Mouse (Mus musculus): Measurements from ENCODE around the gene Plcb4.

Plcb4 gene

GRCm38 (mm10) chr2:136012759-136013158 is 353.9 kb downstream of the Plcb4 start:
- no peak for DNase-seq (ENCODE audit: low read depth)

DNA sequence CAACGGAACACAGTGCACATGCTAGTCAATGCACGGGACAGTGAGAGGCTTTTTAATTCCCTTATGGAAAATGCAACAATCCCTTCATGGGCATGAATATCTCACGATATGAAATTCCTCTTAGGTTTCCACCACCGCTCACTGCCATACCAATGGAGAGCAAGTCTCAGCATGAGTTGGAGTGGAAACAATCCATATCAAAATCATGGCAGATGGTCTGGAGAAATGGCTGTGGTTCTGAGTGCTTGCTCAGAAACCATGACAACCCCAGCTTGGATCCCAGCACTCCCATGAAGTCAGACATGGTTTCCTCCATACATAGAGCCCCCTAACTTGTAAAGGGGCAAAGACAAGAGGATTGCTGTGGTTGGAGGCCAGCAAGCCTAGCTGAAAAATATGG is 389.7 kb downstream of the Plcb4 start:
- no peak for DNase-seq (ENCODE audit: low read depth)

- DNase-seq (ENCODE audit: low read depth): no peak
Measured at GRCm38 (mm10) chr2:136050793-136051615, 392.2 kb downstream of the Plcb4 start.

DNA sequence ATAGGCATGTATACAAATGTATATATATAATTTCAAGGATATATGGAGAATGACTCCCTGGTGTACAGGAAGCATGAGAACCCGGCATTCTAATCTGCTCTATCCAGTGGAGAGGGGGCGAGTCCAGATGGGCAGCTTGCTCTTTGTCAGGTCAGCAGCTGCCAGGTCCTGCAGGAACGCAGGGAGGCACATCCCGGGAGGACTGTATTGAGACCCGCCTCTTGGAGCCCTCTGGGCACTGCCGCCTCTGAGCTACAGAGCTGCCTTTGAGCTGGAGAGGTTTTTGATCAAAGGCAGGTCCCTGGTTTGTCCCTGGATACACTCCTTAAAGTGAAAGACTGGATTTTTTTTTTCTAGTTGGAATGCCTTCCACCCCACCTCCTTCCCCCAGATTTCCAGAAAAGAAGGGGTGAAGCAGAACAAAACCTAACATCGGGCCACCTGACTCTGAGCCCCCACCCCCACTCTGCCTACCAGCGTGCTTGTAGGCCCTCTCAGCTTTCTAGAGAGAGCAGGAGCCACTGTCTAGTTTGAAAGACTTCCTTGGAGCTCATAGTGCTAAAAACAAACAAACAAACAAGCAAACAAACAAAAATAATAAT is 393.0 kb downstream of the Plcb4 start, which contains the start of gene Lamp5:
TSS of gene Lamp5 (plus strand) at position 552 of the 602 bp plus-strand sequence.
- DNase-seq (ENCODE audit: low read depth): no peak

GRCm38 (mm10) chr2:136057861-136058331 is 399.1 kb downstream of the Plcb4 start:
- no peak for DNase-seq (ENCODE audit: low read depth)

DNA sequence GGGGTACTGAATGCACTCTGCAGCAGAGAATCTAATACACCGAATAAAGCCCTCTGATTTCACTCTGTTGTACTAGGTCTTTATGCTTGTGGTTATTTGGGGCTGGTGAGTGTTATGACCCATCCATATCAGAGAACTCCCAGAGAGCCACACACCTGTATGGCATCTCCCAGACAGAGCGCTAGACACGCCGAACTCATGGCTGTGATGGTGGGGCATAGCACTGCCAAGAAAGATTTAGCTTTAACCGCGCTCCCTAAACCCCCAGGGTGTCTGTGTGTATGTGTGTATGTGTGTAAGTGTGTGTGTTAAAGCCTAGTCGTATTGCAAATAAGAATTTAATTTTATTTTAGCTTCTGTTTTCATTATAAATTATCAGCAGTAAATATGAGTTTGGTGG is 399.6 kb downstream of the Plcb4 start:
- DNase-seq (ENCODE audit: low read depth): no peak

DNA sequence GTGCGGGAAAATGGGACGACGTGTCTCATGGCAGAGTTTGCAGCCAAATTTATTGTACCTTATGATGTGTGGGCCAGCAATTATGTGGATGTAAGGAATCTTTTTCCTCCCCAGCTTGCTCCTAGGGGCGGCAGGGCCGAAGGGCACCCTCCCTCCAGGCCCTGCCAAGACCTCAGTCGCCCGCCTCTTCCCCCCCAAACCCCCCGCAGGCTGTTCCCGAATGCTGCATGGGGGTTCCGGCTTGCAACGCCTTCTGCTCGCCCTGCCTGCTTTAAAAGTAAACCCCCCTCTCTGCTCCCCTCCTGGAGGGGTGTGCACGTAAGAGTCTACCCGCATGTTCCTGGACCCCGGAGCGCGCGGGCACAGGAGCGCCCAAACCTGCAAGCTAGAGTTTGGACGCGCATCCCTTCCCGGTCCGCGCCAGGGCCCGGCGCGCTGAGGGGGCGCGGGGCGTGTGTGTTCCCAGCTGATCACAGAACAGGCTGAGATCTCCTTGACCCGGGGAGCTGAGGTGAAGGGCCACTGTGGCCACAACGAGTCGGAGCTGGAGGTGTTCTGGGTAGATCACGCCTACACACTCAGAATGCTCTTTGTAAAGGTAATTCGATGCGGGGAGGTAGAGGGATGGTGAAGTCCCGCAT is 400.3 kb downstream of the Plcb4 start:
- no peak for DNase-seq (ENCODE audit: low read depth)

Measured in induced T-regulatory cell, adult 2 months (primary cell).